Mouse (Mus musculus) left cerebral cortex, adult 18-20 months (tissue): ENCODE results near the gene A930033H14Rik. TPM values are rescaled to one million over a fixed set of nuclear protein-coding genes. Genes with fewer than 3 reads are reported as not detected.

Experiments
- total RNA-seq, 2 experiments: library from RNA; stranded (reverse); gene quantifications; 2 replicates each; pipeline ENCODE4 v1.2.3; 2021

The A930033H14Rik gene
- total RNA-seq, 2 experiments from 2014 or later = 1.9 to 3.0 TPM

Other genes starting within 250 kb of the A930033H14Rik start
- gene Rhobtb1, start 61.7 kb downstream of the A930033H14Rik start, total RNA-seq = 1 to 10 TPM; 6.3 to 8.3 TPM
- gene Cdk1, start 139.8 kb upstream of the A930033H14Rik start, total RNA-seq = not detected
- gene Ank3, start 185.7 kb upstream of the A930033H14Rik start, total RNA-seq = 100 to 1,000 TPM; 407 to 424 TPM